Mouse (Mus musculus): ENCODE data around the gene Gsdma3. TPM values are rescaled to one million over a fixed set of nuclear protein-coding genes. Genes with fewer than 3 reads are reported as not detected.

Gsdma3 gene
- polyA plus RNA-seq, 1 experiment from 2014 or later: not detected

GRCm38 (mm10) chr11:98589306-98589705 lies 36.9 kb upstream of the Gsdma3 start:
- ATAC-seq (ENCODE audit: insufficient number of reproducible peaks, low FRiP score, low TSS enrichment, low read depth): no peak
- no peak for DNase-seq (ENCODE audit: low spot score)
- Histone ChIP-seq H3K4me1 (ENCODE audit: control insufficient read depth, insufficient read depth, low read length) (peaks cover 16% of the 10 kb centered on the region), H3K36me3 (ENCODE audit: control insufficient read depth, insufficient read depth, low read length) (no peaks in the 10 kb centered on the region), H3K4me3 (ENCODE audit: low read depth, low read length) (no peak overlapping the region), H3K27me3 (ENCODE audit: control insufficient read depth, insufficient read depth, low read length) (no peaks in the 10 kb centered on the region), H3K9ac (ENCODE audit: low read length) (no peak overlapping the region), H3K4me2 (ENCODE audit: low read depth, severe bottlenecking) (no peak overlapping the region), H3K27ac (replicated peaks; ENCODE audit: low read depth, low read length) (no peak overlapping the region), H3K9me3 (ENCODE audit: control insufficient read depth, low read length) (no peaks in the 10 kb centered on the region)
- WGBS: 81% methylated on average over 8 of the region's 8 CpGs

- Histone ChIP-seq H3K4me1 (ENCODE audit: control insufficient read depth, insufficient read depth, low read length) (peaks cover 9% of the 10 kb centered on the region), H3K36me3 (ENCODE audit: control insufficient read depth, insufficient read depth, low read length) (no peaks in the 10 kb centered on the region), H3K27ac (replicated peaks; ENCODE audit: low read depth, low read length) (no peak overlapping the region), H3K4me2 (ENCODE audit: low read depth, severe bottlenecking) (no peak overlapping the region), H3K4me3 (ENCODE audit: low read depth, low read length) (no peak overlapping the region), H3K27me3 (ENCODE audit: control insufficient read depth, insufficient read depth, low read length) (no peaks in the 10 kb centered on the region), H3K9me3 (ENCODE audit: control insufficient read depth, low read length) (no peaks in the 10 kb centered on the region), H3K9ac (ENCODE audit: low read length) (no peak overlapping the region)
- 81% methylated on average over 19 of the region's 19 CpGs for WGBS
- DNase-seq (ENCODE audit: low spot score) (no peak), ATAC-seq (ENCODE audit: insufficient number of reproducible peaks, low FRiP score, low TSS enrichment, low read depth) (no peak)
Measured at GRCm38 (mm10) chr11:98590548-98591445, 35.4 kb upstream of the Gsdma3 start.

- Histone ChIP-seq H3K9me3 (ENCODE audit: control insufficient read depth, low read length) (no peaks in the 10 kb centered on the region), H3K27me3 (ENCODE audit: control insufficient read depth, insufficient read depth, low read length) (peaks cover 10% of the 10 kb centered on the region), H3K27ac (replicated peaks; ENCODE audit: low read depth, low read length) (no peak overlapping the region), H3K4me1 (ENCODE audit: control insufficient read depth, insufficient read depth, low read length) (no peaks in the 10 kb centered on the region; the same call in 1 of the 2 replicates), H3K4me3 (ENCODE audit: low read depth, low read length) (no peak overlapping the region), H3K36me3 (ENCODE audit: control insufficient read depth, insufficient read depth, low read length) (no peaks in the 10 kb centered on the region), H3K9ac (ENCODE audit: low read length) (no peak overlapping the region), H3K4me2 (ENCODE audit: low read depth, severe bottlenecking) (no peak overlapping the region)
- no peak for ATAC-seq (ENCODE audit: insufficient number of reproducible peaks, low FRiP score, low TSS enrichment, low read depth)
- no peak for DNase-seq (ENCODE audit: low spot score)
- 79% methylated on average over 6 of the region's 6 CpGs for whole genome bisulfite sequencing
Measured at GRCm38 (mm10) chr11:98595021-98595420, 31.1 kb upstream of the Gsdma3 start.

GRCm38 (mm10) chr11:98595473-98595872 lies 30.7 kb upstream of the Gsdma3 start:
- Histone ChIP-seq H3K4me2 (ENCODE audit: low read depth, severe bottlenecking) (no peak overlapping the region), H3K27me3 (ENCODE audit: control insufficient read depth, insufficient read depth, low read length) (peaks cover 10% of the 10 kb centered on the region), H3K4me3 (ENCODE audit: low read depth, low read length) (no peak overlapping the region), H3K9me3 (ENCODE audit: control insufficient read depth, low read length) (no peaks in the 10 kb centered on the region), H3K27ac (replicated peaks; ENCODE audit: low read depth, low read length) (no peak overlapping the region), H3K9ac (ENCODE audit: low read length) (no peak overlapping the region), H3K36me3 (ENCODE audit: control insufficient read depth, insufficient read depth, low read length) (no peaks in the 10 kb centered on the region), H3K4me1 (ENCODE audit: control insufficient read depth, insufficient read depth, low read length) (no peaks in the 10 kb centered on the region; the same call in 1 of the 2 replicates)
- WGBS: 80% methylated on average over 10 of the region's 10 CpGs
- no peak for ATAC-seq (ENCODE audit: insufficient number of reproducible peaks, low FRiP score, low TSS enrichment, low read depth)
- no peak for DNase-seq (ENCODE audit: low spot score)

- DNase-seq (ENCODE audit: low spot score) (no peak), ATAC-seq (ENCODE audit: insufficient number of reproducible peaks, low FRiP score, low TSS enrichment, low read depth) (no peak)
- H3K27ac ChIP-seq (replicated peaks; ENCODE audit: low read depth, low read length): no peak overlapping the region
- no peaks in the 10 kb centered on the region for H3K9me3 ChIP-seq (ENCODE audit: control insufficient read depth, low read length)
- no peak overlapping the region for H3K9ac ChIP-seq (ENCODE audit: low read length)
- H3K4me1 ChIP-seq (ENCODE audit: control insufficient read depth, insufficient read depth, low read length): no peaks in the 10 kb centered on the region; the same call in 1 of the 2 replicates
- H3K4me3 ChIP-seq (ENCODE audit: low read depth, low read length): no peak overlapping the region
- H3K4me2 ChIP-seq (ENCODE audit: low read depth, severe bottlenecking): no peak overlapping the region
- no peaks in the 10 kb centered on the region for H3K36me3 ChIP-seq (ENCODE audit: control insufficient read depth, insufficient read depth, low read length)
- WGBS: 79% methylated on average over 3 of the region's 3 CpGs
- H3K27me3 ChIP-seq (ENCODE audit: control insufficient read depth, insufficient read depth, low read length): peaks cover 10% of the 10 kb centered on the region
Measured at GRCm38 (mm10) chr11:98595955-98596354, 30.2 kb upstream of the Gsdma3 start.

GRCm38 (mm10) chr11:98597363-98597762 lies 28.8 kb upstream of the Gsdma3 start:
- Histone ChIP-seq H3K9me3 (ENCODE audit: control insufficient read depth, low read length) (no peaks in the 10 kb centered on the region), H3K4me2 (ENCODE audit: low read depth, severe bottlenecking) (no peak overlapping the region), H3K4me1 (ENCODE audit: control insufficient read depth, insufficient read depth, low read length) (peaks cover 2% of the 10 kb centered on the region; the same call in 1 of the 2 replicates), H3K9ac (ENCODE audit: low read length) (no peak overlapping the region), H3K4me3 (ENCODE audit: low read depth, low read length) (no peak overlapping the region), H3K36me3 (ENCODE audit: control insufficient read depth, insufficient read depth, low read length) (no peaks in the 10 kb centered on the region), H3K27me3 (ENCODE audit: control insufficient read depth, insufficient read depth, low read length) (peaks cover 10% of the 10 kb centered on the region), H3K27ac (replicated peaks; ENCODE audit: low read depth, low read length) (no peak overlapping the region)
- 45% methylated on average over 5 of the region's 6 CpGs for WGBS
- peak; percentile 75 for DNase-seq (ENCODE audit: low spot score)
- ATAC-seq (ENCODE audit: insufficient number of reproducible peaks, low FRiP score, low TSS enrichment, low read depth): no peak

- Histone ChIP-seq H3K4me1 (ENCODE audit: control insufficient read depth, insufficient read depth, low read length) (peaks cover 2% of the 10 kb centered on the region; the same call in 1 of the 2 replicates), H3K27ac (replicated peaks; ENCODE audit: low read depth, low read length) (no peak within 1 kb of the TSS), H3K9me3 (ENCODE audit: control insufficient read depth, low read length) (no peaks in the 10 kb centered on the region), H3K9ac (ENCODE audit: low read length) (0 out of 2 replicates have a peak within 1 kb of the TSS, but pooled peaks have one; percentile 2), H3K4me3 (ENCODE audit: low read depth, low read length) (no peak within 1 kb of the TSS), H3K27me3 (ENCODE audit: control insufficient read depth, insufficient read depth, low read length) (peaks cover 10% of the 10 kb centered on the region), H3K36me3 (ENCODE audit: control insufficient read depth, insufficient read depth, low read length) (no peaks in the 10 kb centered on the region), H3K4me2 (ENCODE audit: low read depth, severe bottlenecking) (no peak within 1 kb of the TSS)
- DNase-seq (ENCODE audit: low spot score): no peak
- ATAC-seq (ENCODE audit: insufficient number of reproducible peaks, low FRiP score, low TSS enrichment, low read depth): no peak
- WGBS: 88% methylated on average over 8 of the region's 8 CpGs
Measured at GRCm38 (mm10) chr11:98597991-98598390, 28.2 kb upstream of the Gsdma3 start, which contains the start of gene Lrrc3c. Gene Lrrc3c (plus strand): TSS chr11:98598291.

GRCm38 (mm10) chr11:98598851-98599290 lies 27.3 kb upstream of the Gsdma3 start:
- H3K4me1 ChIP-seq (ENCODE audit: control insufficient read depth, insufficient read depth, low read length): peaks cover 2% of the 10 kb centered on the region; the same call in 1 of the 2 replicates
- peaks cover 10% of the 10 kb centered on the region for H3K27me3 ChIP-seq (ENCODE audit: control insufficient read depth, insufficient read depth, low read length)
- DNase-seq (ENCODE audit: low spot score) (no peak), ATAC-seq (ENCODE audit: insufficient number of reproducible peaks, low FRiP score, low TSS enrichment, low read depth) (no peak)
- no peaks in the 10 kb centered on the region for H3K9me3 ChIP-seq (ENCODE audit: control insufficient read depth, low read length)
- H3K9ac ChIP-seq (ENCODE audit: low read length): no peak overlapping the region
- H3K27ac ChIP-seq (replicated peaks; ENCODE audit: low read depth, low read length): no peak overlapping the region
- no peaks in the 10 kb centered on the region for H3K36me3 ChIP-seq (ENCODE audit: control insufficient read depth, insufficient read depth, low read length)
- no peak overlapping the region for H3K4me2 ChIP-seq (ENCODE audit: low read depth, severe bottlenecking)
- WGBS: 63% methylated on average over 18 of the region's 18 CpGs
- no peak overlapping the region for H3K4me3 ChIP-seq (ENCODE audit: low read depth, low read length)

Measured in limb, embryonic 11.5 days (tissue).